Mouse (Mus musculus): ENCODE results near the gene Ncoa7.
"Not testable (repeated sequence)": the region's sequence is repeated elsewhere in the genome, so short reads cannot be mapped to it uniquely, and the experiment has no call there.

Gene Ncoa7

GRCm38 (mm10) chr10:30788340-30788721 lies 14.8 kb downstream of the Ncoa7 start:
- in situ Hi-C loops (cut with MseI, MboI), result no loop called here

DNA sequence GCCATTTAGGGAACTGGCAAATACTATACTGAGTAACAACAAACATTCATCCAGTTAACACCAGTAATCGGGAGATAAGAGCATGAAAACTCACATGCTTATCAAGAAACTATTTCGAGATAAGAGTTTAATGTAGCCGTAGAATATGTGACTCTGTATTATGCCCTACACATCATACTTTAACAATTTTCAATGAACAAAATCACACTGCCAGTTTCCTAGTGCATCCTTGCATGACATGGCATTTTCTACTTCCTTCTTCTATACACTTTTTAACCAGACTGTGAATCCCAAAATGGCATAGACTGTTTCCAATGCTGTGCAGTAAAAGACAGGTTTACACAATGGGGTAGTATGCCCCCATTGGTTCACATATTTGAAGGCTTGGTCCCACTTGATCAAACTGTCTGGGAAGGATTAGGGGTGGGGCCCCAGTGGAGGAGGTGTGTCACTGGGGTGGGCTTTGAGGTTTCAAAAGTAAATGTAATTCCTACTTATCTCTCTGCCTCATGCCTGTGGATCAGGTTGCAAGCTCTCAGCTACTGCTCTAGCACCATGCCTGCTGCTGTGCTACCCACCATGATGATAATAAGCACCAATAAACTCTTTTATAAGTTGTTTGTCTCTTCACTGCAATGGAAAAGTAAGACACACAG lies 15.3 kb downstream of the Ncoa7 start:
- in situ Hi-C loops (cut with MseI, MboI), result no loop called here

DNA sequence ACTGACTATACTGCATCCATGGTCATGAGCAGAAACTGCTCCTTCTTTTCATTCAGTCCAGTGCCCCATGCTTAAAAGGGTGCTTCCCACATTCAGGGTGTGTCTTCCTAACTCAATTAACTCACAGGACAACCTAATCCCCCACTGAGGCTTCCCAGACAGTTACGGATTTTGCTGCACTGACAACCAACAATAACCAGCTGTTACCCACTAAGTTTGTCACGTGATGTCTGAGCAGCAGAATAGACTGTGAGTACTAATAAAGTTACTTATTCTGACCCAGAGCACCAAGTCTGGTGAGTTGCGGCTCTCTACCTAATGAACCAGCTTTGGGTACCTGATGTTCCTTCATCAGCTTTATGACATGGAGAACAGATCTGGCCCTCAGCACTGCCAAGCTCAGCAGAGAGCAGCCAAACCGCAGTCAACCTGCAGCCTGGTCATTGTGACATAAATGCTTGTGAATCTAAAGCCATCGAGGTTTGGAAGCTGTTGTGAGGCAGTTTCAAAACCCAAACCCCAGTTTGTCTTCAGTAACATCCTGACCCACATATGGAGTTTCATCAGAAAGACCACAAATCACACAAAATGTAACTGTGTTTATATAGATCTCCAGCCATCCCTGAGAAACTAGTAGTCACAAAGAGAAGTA lies 16.9 kb downstream of the Ncoa7 start:
- in situ Hi-C loops (cut with MseI, MboI), result no loop called here

DNA sequence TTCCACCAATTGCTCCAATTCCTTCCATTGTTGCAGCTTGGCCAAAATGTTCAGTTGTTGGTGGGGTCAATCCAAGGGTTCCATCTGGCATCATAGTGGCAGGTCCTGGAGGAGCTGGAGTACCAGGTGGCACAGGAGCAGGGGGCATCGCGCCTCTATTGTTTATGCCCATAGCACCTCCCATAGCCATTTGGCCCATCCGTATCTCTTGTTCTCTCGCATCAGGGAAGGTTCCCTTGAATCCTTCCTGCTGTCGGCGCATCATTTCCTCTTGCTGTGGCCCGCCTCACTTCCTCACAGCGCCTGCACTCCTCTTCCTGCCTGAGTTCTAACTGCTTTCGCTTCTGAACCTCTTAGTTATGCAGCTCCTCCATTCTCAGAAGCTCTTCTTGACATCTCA lies 22.2 kb downstream of the Ncoa7 start:
- in situ Hi-C loops (cut with MseI, MboI), result not testable (repeated sequence)

DNA sequence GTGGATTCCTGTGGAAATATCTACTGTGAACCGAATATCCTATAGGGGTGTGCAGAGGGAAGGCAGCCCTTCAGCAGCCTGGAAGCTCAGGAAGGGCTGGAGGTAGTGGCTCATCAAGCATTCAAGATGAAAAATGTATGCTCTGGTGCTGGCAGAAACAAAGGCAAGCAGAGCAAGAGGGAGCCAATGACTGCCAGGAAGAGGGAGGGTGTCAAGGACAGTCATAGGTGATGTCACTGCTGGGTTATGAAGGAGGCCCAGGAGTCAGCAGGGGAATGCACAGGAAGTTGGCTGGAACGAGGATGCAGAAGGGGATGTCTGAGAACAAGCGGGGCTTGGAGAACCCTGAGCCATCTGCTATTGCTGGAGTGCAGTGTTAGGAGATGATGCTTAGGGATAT lies 24.9 kb downstream of the Ncoa7 start:
- in situ Hi-C loops (cut with MseI, MboI), result no loop called here

DNA sequence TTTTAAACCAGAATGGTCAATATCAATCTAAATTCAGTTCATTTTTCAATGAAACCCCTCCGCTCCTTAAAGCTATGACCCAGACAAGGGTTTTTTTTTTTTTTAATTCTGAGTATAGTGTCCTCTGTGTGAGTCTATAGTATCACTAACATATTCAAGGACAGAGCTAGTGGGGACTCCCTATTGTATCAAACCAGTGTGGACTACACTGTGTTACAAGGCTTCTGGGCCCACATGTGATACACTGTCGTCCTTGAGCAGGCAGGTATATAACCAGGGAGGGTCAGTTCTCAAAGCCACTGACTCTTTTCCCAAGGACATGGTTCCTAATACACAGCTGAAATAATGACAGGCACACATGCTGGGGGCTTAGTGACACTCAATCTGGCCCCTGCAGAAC lies 27.1 kb downstream of the Ncoa7 start:
- in situ Hi-C loops (cut with MseI, MboI), result no loop called here

DNA sequence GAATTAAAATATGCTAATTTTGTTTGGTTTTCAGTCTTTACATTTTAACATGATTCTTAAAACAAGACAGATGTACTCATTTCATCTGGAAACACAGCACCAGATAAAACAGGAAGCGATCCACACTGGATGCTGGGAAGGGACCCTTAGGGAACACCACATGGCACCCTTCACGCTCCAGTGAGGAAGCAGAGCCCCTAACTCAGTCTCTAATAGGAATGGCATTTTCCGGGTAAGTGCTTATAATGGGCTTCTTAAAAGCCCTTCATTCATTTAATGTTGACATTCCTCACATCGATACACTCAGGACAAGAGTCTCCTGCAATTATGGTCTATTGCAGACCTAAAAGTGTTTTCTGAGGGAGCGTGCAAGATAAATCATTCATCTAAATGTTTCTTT lies 27.6 kb downstream of the Ncoa7 start:
- in situ Hi-C loops (cut with MseI, MboI), result no loop called here

DNA sequence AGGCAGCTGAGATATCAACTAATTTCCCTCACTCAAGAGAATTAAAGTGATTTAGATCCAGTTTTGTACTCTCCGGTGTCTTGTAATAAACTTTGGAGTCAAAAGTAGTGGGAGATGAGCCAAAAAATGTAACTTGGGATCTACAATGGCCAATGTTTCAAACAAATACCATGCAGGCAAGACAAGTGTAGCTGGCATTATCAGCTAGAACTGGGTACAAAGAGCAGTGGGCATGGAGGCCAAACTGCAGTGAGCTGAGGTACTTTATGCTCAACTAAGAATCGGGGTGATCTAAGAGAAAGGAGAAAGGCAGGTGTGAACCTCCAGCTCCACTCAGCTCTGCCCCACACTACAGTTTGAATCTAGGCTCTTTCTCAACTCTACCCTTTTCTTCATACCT lies 28.7 kb downstream of the Ncoa7 start:
- in situ Hi-C loops (cut with MseI, MboI), result no loop called here

DNA sequence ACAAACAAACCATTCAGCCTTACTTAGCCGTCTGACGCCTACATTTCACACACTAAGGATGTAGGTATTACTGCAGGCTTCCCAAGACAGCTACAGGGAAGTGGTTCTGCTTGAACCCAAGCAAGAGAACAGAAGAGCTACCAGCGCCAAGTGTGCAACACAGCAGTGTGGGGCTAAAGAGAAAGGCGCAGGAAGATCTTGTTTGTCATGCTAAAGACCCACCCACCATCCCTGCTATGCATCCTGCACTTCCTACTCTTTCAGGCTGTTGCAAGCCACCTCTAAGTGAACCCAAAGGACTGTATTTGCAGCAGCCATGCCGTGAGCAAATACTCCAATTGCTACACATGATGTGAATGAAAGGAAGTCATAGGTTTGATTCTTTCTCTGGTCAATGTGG lies 29.9 kb downstream of the Ncoa7 start:
- in situ Hi-C loops (cut with MseI, MboI), result no loop called here

DNA sequence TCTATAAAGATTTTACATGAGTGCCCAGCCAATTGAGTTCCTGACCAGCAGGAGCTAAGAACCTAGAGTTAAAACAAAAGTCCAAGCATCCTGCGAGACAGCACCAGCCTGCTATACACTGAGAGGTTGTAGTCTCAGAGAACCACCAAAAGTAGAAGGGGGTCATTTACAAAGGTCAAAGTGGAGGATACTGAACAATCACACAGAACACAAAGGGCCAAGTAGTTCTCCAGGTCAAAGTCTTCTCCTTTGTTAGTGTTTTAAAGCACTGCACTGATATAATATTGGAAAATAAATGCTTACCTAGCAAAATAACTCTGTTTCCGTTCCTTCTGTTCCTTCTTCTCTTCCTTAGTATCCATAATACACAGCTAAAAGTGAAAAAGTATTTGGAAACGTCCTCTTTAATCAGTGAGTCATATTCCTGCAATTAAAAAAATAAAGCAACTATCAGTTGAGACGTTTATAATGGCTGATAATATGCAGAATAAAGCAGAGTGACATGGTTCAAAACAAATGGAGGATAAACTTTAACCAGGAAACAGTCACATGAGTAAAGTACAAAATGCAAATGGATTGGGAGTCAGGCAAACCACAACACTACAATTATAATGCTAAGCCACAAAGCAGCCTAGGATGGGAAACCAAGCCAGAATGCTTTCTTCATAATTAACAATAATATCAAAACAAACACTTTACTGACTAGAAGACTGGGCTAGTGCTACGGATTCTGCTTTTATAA lies 31.5 kb downstream of the Ncoa7 start:
- in situ Hi-C loops (cut with MseI, MboI), result no loop called here

GRCm38 (mm10) chr10:30768820-30769219 lies 34.3 kb downstream of the Ncoa7 start:
- in situ Hi-C loops (cut with MseI, MboI), result no loop called here

DNA sequence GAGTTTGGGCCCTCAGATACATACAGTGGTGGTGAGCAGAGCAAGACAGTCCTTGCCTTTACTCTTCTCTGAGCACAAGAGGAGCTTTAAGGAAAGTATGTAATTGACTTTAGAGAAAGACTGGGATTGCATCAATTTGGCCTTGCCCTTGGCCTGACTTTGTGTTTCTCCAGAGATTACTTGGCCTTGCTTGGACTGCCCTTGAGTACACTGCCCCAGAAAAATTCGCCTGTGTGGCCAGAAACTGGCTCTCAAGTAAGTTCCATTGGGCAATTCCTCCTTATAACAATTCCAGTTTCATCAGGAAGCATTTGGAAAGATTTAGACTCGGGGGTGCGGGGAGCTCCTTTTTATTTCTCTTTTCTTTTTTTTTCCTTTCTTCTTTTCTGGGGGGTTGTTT lies 34.9 kb downstream of the Ncoa7 start:
- in situ Hi-C loops (cut with MseI, MboI), result no loop called here

GRCm38 (mm10) chr10:30763179-30763770 lies 39.9 kb downstream of the Ncoa7 start:
- in situ Hi-C loops (cut with MseI, MboI), result no loop called here

GRCm38 (mm10) chr10:30762284-30762964 lies 40.7 kb downstream of the Ncoa7 start:
- in situ Hi-C loops (cut with MseI, MboI), result no loop called here

- in situ Hi-C loops (cut with MseI, MboI), result no loop called here
Observed at GRCm38 (mm10) chr10:30759360-30760147, 43.6 kb downstream of the Ncoa7 start.

DNA sequence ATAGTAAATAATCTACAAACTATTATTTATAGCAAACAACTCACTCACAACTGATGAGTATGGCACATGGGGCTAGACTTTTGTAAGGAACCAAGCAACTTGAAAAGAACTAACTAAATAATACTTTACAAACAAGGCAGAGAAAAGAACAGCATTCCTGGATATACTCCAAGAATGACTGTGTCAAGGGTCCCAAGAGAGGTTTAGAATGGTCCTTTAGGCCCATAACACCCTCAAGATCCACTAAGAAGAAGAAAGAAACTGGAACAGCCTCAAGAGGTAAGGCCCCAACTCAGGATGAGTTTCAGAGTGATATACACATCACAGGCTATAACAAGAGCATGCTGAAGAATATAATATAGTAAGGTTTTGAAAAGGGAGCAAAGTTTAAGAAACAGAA lies 47.1 kb downstream of the Ncoa7 start:
- in situ Hi-C loops (cut with MseI, MboI), result no loop called here

DNA sequence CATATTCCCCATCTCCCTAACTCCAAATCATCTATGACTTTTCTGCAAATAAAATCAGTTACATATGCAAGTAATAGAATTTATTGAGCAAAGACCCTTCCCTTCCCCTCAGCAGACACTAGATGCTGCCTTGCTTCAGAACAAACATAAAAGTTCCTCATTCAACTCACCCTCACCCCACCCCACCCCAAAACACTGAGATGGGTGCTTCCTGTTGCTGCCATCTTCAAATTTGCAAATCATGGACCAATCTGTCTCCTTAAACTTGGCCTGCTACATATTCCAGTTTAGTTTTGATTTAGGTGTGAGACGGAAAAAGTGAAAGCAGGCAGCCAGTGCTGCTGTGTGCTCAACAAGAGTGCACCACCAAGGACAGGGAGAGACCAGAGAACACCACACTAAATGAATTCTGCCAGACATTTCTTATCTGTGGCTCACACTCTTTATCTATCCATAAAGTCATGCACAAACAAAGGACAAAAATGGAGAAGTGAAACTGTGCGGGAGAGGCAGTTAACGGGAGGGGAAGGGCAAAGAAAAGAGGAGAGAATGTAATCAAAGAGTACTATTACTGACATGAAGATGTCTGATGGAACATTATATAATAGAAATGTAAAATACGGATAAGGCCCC lies 48.2 kb downstream of the Ncoa7 start:
- in situ Hi-C loops (cut with MseI, MboI), result no loop called here

DNA sequence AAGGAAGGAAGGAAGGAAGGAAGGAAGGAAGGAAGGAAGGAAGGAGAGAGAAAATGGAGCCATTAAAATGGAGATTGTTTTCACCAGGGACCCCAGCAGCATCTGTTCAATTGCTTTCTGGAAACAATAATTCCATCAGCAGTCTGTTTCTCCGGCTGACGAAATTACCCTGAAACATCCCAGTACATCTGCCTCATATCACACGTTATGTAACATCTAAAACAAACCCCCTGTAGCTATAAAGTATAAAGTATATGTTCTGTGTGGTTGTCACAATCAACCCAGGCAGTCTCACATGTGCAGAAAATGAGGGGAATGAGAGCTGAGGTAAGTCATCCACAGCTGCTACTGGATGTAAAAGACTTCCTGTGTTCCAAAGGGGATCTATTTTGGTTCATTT lies 49.0 kb downstream of the Ncoa7 start:
- in situ Hi-C loops (cut with MseI, MboI), result no loop called here

GRCm38 (mm10) chr10:30752485-30752884 lies 50.6 kb downstream of the Ncoa7 start:
- in situ Hi-C loops (cut with MseI, MboI), result no loop called here

DNA sequence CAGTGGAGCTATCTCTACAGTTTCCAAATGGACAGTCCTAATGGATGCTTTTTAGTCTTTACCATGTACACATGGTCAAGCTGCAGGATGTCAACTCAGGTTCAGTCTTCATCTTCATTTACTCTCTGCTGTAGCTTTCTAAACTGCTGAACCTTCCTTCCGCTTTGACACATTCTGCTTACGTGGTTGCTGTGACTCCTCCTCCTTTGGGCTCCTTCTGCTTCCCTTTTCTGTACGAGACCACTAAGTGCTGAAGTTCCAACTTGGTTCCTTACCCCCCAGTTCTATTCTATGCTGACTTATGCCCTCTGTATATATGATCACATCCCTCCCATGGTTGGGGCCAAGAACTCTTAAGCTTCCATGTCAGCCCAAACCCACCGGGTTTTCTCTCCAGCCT lies 51.5 kb downstream of the Ncoa7 start:
- in situ Hi-C loops (cut with MseI, MboI), result no loop called here

- in situ Hi-C loops (cut with MseI, MboI), result no loop called here
Observed at GRCm38 (mm10) chr10:30749807-30750206, 53.3 kb downstream of the Ncoa7 start.
